Mouse (Mus musculus): ENCODE measurements around the gene Aldh3a2. TPM values are rescaled to one million over a fixed set of nuclear protein-coding genes. Genes with fewer than 3 reads are reported as not detected.

The Aldh3a2 gene
- polyA plus RNA-seq, 1 experiment from 2014 or later = 63.7 TPM

DNA sequence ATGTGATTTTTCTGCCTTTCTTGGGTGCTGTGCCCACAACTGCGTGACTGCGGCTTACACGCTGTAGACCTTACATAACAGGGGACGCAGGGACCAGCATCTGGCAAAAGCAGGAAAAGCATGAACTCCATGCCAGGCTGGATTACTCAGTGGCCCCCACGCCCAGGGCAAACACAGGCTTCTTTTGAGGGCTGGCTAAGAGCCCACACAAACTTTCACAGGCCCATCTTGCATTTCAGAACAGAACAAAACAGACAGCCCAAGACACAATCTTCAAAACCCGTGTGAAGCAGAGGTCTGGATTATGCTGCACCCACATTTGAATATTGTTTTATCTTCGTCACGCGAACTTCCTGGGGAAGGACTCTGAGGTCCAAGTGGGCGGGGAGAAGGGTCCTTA is 58.9 kb downstream of the Aldh3a2 start:
- Histone ChIP-seq H3K27ac (ENCODE audit: low read length) (no peak overlapping the region), H3K9ac (ENCODE audit: low read depth, low read length) (no peak overlapping the region), H3K27me3 (replicated peaks; ENCODE audit: control insufficient read depth, insufficient read depth, low read length) (no peaks in the 10 kb centered on the region), H3K4me1 (ENCODE audit: control insufficient read depth, insufficient read depth, low read length) (no peaks in the 10 kb centered on the region), H3K36me3 (ENCODE audit: control insufficient read depth, insufficient read depth, low read length) (no peaks in the 10 kb centered on the region), H3K4me3 (ENCODE audit: low read length) (no peak overlapping the region), H3K9me3 (ENCODE audit: control insufficient read depth, low read length) (no peaks in the 10 kb centered on the region), H3K4me2 (ENCODE audit: low read depth, low read length) (no peak overlapping the region)
- no peak for ATAC-seq
- 77% methylated on average over 10 of the region's 10 CpGs for WGBS

DNA sequence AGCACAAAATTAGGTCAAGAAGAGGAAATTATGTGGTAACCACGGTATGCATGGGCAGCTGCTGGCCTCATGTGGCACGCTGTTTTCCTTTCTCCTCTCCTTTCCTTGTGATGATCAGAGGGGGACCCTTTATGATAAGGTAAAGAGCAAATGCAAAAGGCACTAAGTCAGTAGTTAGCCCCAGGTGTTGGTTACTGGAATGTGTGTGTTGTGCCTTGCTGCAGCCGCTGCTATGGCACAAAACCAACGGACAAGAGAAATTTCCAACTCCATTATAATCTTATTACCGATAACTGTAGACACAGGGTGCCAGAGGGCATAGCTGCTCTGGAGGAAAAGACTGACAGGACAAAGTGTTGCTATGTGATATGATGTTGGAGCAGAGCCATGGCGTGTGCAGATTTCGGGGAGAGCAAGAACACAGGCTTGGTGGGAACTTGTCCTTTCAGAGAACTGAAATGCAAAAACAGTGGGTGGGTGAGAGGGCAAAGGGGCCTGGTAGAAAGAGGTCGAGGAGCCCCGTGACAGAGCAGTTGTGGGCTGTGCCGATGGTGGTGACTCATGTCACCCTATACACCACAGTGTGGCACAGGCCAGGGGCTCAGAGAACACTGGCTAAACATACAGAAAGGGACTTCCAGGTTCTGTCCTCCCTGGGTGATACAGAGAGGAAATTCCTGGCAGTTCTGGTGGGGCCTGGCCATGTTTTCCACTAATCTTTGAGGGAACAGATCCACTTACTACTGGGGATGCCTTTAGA is 59.6 kb downstream of the Aldh3a2 start, which contains the start of gene Aldh3a1:
Gene Aldh3a1, plus strand, starts transcription at position 51 of the 760 bp plus-strand sequence.
- no peak within 1 kb of the TSS for H3K27ac ChIP-seq (ENCODE audit: low read length)

DNA sequence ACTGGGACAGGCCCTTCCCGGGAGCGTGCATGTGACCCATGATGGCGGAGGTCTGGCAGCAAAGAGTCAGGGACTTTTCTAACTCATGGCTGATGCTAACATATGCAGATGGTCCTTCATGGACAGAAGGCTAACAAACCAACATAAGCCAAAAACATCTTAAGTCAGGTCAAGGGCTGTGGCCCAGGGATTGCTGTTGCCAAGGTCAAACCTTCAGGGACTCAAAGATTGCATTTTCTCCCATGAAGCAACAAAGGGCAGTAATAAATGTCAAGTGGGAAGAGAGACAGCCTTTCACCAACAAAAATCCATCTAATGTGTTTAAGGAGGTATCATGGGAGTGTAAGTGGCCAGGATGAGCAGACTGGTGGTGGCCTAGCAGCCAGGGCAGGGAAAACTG is 61.1 kb downstream of the Aldh3a2 start:
- no peak overlapping the region for H3K27ac ChIP-seq (ENCODE audit: low read length)
- WGBS = 92% methylated on average over 3 of the region's 3 CpGs
- H3K9me3 ChIP-seq (ENCODE audit: control insufficient read depth, low read length) = no peaks in the 10 kb centered on the region
- H3K4me3 ChIP-seq (ENCODE audit: low read length) = no peak overlapping the region
- H3K27me3 ChIP-seq (replicated peaks; ENCODE audit: control insufficient read depth, insufficient read depth, low read length) = no peaks in the 10 kb centered on the region
- H3K4me1 ChIP-seq (ENCODE audit: control insufficient read depth, insufficient read depth, low read length) = no peaks in the 10 kb centered on the region
- no peak overlapping the region for H3K9ac ChIP-seq (ENCODE audit: low read depth, low read length)
- no peak overlapping the region for H3K4me2 ChIP-seq (ENCODE audit: low read depth, low read length)
- no peak for ATAC-seq
- no peaks in the 10 kb centered on the region for H3K36me3 ChIP-seq (ENCODE audit: control insufficient read depth, insufficient read depth, low read length)

More for the DNA sequence above, 59.6 kb downstream of the Aldh3a2 start, which contains the start of gene Aldh3a1:
- Histone ChIP-seq H3K9ac (ENCODE audit: low read depth, low read length) (no peak within 1 kb of the TSS), H3K9me3 (ENCODE audit: control insufficient read depth, low read length) (no peaks in the 10 kb centered on the region), H3K27me3 (replicated peaks; ENCODE audit: control insufficient read depth, insufficient read depth, low read length) (no peaks in the 10 kb centered on the region), H3K36me3 (ENCODE audit: control insufficient read depth, insufficient read depth, low read length) (no peaks in the 10 kb centered on the region), H3K4me1 (ENCODE audit: control insufficient read depth, insufficient read depth, low read length) (no peaks in the 10 kb centered on the region), H3K4me2 (ENCODE audit: low read depth, low read length) (no peak within 1 kb of the TSS), H3K4me3 (ENCODE audit: low read length) (no peak within 1 kb of the TSS)
- ATAC-seq = no peak
- WGBS = 78% methylated on average over 10 of the region's 10 CpGs

DNA sequence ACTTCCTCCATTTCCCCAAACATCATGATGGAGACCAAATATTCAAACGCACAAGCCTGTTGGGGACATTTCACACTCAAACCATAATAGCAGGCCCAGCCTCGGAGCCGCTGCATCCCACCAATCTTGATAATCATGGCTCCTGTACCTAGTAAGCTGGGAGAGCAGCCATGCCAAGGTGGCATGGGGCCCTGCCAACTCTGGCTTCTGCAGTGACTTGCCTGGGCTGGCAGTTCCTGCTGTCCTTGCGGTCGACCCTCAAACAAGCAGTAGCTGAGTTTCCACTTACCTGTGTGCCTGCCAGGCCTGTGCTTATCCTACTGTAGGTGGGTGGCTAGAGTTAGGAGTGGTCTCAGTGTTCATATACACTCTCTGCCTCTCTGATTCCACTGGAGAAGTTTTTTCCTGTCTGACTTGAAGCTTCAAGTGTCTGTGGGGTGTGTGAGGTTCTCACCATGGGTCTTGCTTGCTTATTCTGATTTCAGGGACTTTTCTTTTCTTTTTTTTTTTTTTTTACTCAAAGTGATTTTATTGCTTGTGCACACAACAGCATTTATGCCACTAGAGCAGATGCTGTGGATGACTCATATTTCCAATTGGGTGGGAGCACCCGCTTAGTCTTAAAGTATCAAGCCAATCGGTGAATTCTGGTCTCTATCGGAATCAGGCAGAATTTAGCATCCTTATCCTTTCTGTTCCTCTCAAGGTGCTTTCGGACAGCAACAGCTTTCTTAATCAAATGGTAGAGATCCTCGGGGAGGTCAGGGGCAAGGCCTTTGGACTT is 61.9 kb downstream of the Aldh3a2 start:
- ATAC-seq = no peak
- no peak overlapping the region for H3K27ac ChIP-seq (ENCODE audit: low read length)
- 92% methylated on average over 9 of the region's 10 CpGs for WGBS

GRCm38 (mm10) chr11:61202810-61203209 is 64.5 kb downstream of the Aldh3a2 start:
- no peak for ATAC-seq
- Histone ChIP-seq H3K36me3 (ENCODE audit: control insufficient read depth, insufficient read depth, low read length) (no peaks in the 10 kb centered on the region), H3K9me3 (ENCODE audit: control insufficient read depth, low read length) (no peaks in the 10 kb centered on the region), H3K4me3 (ENCODE audit: low read length) (no peak overlapping the region), H3K4me2 (ENCODE audit: low read depth, low read length) (no peak overlapping the region), H3K9ac (ENCODE audit: low read depth, low read length) (no peak overlapping the region), H3K27me3 (replicated peaks; ENCODE audit: control insufficient read depth, insufficient read depth, low read length) (no peaks in the 10 kb centered on the region), H3K4me1 (ENCODE audit: control insufficient read depth, insufficient read depth, low read length) (peaks cover 7% of the 10 kb centered on the region), H3K27ac (ENCODE audit: low read length) (no peak overlapping the region)
- 69% methylated on average over 2 of the region's 2 CpGs for WGBS

More for the DNA sequence above, 61.9 kb downstream of the Aldh3a2 start:
- Histone ChIP-seq H3K9me3 (ENCODE audit: control insufficient read depth, low read length) (no peaks in the 10 kb centered on the region), H3K27me3 (replicated peaks; ENCODE audit: control insufficient read depth, insufficient read depth, low read length) (no peaks in the 10 kb centered on the region), H3K4me2 (ENCODE audit: low read depth, low read length) (no peak overlapping the region), H3K4me1 (ENCODE audit: control insufficient read depth, insufficient read depth, low read length) (no peaks in the 10 kb centered on the region), H3K4me3 (ENCODE audit: low read length) (no peak overlapping the region), H3K9ac (ENCODE audit: low read depth, low read length) (no peak overlapping the region), H3K36me3 (ENCODE audit: control insufficient read depth, insufficient read depth, low read length) (no peaks in the 10 kb centered on the region)

DNA sequence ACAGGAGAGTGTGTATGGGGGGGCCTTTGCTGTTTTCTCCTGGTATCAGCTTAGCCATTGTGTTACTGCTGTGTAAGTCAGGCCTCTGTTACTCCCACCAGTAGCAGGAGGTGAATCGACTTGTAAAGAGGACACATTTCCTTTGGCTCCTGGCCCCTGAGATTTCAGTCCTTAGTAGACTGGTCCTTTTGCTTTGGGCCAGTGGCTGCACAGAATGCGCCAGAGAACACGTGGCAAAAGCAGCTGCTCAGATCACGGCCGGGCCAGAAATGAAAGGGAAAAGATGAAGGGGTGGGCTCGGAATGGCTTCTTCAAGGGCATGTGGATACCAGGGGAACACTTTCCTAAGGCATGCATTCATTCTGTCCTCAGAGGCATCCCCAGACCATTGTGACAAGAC is 65.1 kb downstream of the Aldh3a2 start:
- ATAC-seq = no peak
- Histone ChIP-seq H3K4me3 (ENCODE audit: low read length) (no peak overlapping the region), H3K4me2 (ENCODE audit: low read depth, low read length) (no peak overlapping the region), H3K4me1 (ENCODE audit: control insufficient read depth, insufficient read depth, low read length) (peaks cover 7% of the 10 kb centered on the region), H3K36me3 (ENCODE audit: control insufficient read depth, insufficient read depth, low read length) (no peaks in the 10 kb centered on the region), H3K27me3 (replicated peaks; ENCODE audit: control insufficient read depth, insufficient read depth, low read length) (no peaks in the 10 kb centered on the region), H3K9me3 (ENCODE audit: control insufficient read depth, low read length) (no peaks in the 10 kb centered on the region), H3K9ac (ENCODE audit: low read depth, low read length) (no peak overlapping the region), H3K27ac (ENCODE audit: low read length) (no peak overlapping the region)
- WGBS = 79% methylated on average over 6 of the region's 6 CpGs

GRCm38 (mm10) chr11:61199620-61200362 is 67.5 kb downstream of the Aldh3a2 start:
- no peak overlapping the region for H3K4me3 ChIP-seq (ENCODE audit: low read length)
- no peaks in the 10 kb centered on the region for H3K36me3 ChIP-seq (ENCODE audit: control insufficient read depth, insufficient read depth, low read length)
- H3K9ac ChIP-seq (ENCODE audit: low read depth, low read length) = no peak overlapping the region
- no peak overlapping the region for H3K4me2 ChIP-seq (ENCODE audit: low read depth, low read length)
- H3K27ac ChIP-seq (ENCODE audit: low read length) = peak overlapping the region; percentile 7; the same call in 1 of the 2 replicates
- H3K9me3 ChIP-seq (ENCODE audit: control insufficient read depth, low read length) = no peaks in the 10 kb centered on the region
- peak; percentile 98 for ATAC-seq
- 54% methylated on average over 4 of the region's 4 CpGs for WGBS
- H3K27me3 ChIP-seq (replicated peaks; ENCODE audit: control insufficient read depth, insufficient read depth, low read length) = no peaks in the 10 kb centered on the region
- peaks cover 7% of the 10 kb centered on the region for H3K4me1 ChIP-seq (ENCODE audit: control insufficient read depth, insufficient read depth, low read length)

DNA sequence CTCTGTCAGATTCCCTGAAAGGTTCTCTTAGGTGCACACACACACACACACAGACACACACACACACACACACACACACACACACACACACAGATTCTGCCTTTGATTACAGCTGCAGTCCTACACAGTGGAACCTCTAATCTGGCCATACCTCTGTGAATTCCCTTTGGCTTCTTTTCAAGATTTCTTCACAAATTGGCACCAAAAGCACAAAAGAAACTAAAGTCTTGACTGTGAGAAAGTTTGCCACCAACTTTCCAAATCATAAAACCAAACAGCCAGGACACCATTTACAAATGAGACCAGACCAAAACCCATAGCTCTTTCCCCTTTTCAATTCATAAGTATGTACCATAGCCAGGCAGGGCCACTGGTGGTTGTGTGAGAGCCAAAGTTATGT is 69.3 kb downstream of the Aldh3a2 start:
- no peak overlapping the region for H3K9ac ChIP-seq (ENCODE audit: low read depth, low read length)
- no peaks in the 10 kb centered on the region for H3K9me3 ChIP-seq (ENCODE audit: control insufficient read depth, low read length)
- no peak overlapping the region for H3K27ac ChIP-seq (ENCODE audit: low read length)
- H3K4me3 ChIP-seq (ENCODE audit: low read length) = no peak overlapping the region
- no peaks in the 10 kb centered on the region for H3K36me3 ChIP-seq (ENCODE audit: control insufficient read depth, insufficient read depth, low read length)
- no peak for ATAC-seq
- no peaks in the 10 kb centered on the region for H3K27me3 ChIP-seq (replicated peaks; ENCODE audit: control insufficient read depth, insufficient read depth, low read length)
- no peak overlapping the region for H3K4me2 ChIP-seq (ENCODE audit: low read depth, low read length)
- peaks cover 7% of the 10 kb centered on the region for H3K4me1 ChIP-seq (ENCODE audit: control insufficient read depth, insufficient read depth, low read length)

Measured in intestine, embryonic 16.5 days (tissue).